Mouse (Mus musculus) embryonic fibroblast, embryonic 13.5 days (primary cell): Measurements from ENCODE around the gene Dcakd.

Experiments used
- CTCF ChIP-seq: IDR thresholded peaks from 2 replicates; pipeline ENCODE4 v1.5.1; 2011; ENCODE audit warnings: mild to moderate bottlenecking, control low read depth, low read length, moderate library complexity, borderline replicate concordance; ENCODE audit not compliant: insufficient read depth
- POLR2A ChIP-seq: IDR thresholded peaks from 2 replicates; pipeline ENCODE4 v1.6.1; 2011; ENCODE audit warnings: low read depth, mild to moderate bottlenecking, control low read depth, low read length, moderate library complexity

- no peak for TF ChIP-seq CTCF
- no peak for TF ChIP-seq POLR2A
Measured at GRCm38 (mm10) chr11:103033030-103033429, 4.9 kb upstream of the Dcakd start.
